Mouse (Mus musculus) thymus, adult 2 months (tissue): ENCODE data around the gene Gpank1. TPM values are rescaled to one million over a fixed set of nuclear protein-coding genes. Genes with fewer than 3 reads are reported as not detected.

Experiments used
- DNase-seq: peaks from one replicate; pipeline ENCODE4 v3.0.0; 2021
- H3K27ac ChIP-seq: fragments of 200-500 bp; 2 replicates; pipeline ENCODE4 v1.5.1; 2012; ENCODE audit warnings: low read length, control low read depth; ENCODE audit not compliant: control insufficient read depth, insufficient read depth
- H3K27me3 ChIP-seq: fragments of 200-500 bp; 2 replicates; pipeline ENCODE4 v1.6.1; 2012; ENCODE audit warnings: mild to moderate bottlenecking, low read length, moderate library complexity, mixed read lengths; ENCODE audit not compliant: control insufficient read depth, insufficient read depth
- H3K36me3 ChIP-seq: fragments of 200-500 bp; 2 replicates; pipeline ENCODE4 v1.6.1; 2012; ENCODE audit warnings: mild to moderate bottlenecking, low read length, moderate library complexity; ENCODE audit not compliant: control insufficient read depth, insufficient read depth
- H3K4me1 ChIP-seq: fragments of 200-500 bp; replicated peaks from 2 replicates; pipeline ENCODE4 v1.6.1; 2012; ENCODE audit warnings: low read length; ENCODE audit not compliant: control insufficient read depth, insufficient read depth
- H3K4me3 ChIP-seq: fragments of 200-500 bp; 2 replicates; pipeline ENCODE4 v1.5.1; 2012; ENCODE audit warnings: mild to moderate bottlenecking, low read length, control low read depth, moderate library complexity; ENCODE audit not compliant: control insufficient read depth, insufficient read depth
- CTCF ChIP-seq: fragments of 200-500 bp; IDR thresholded peaks from 2 replicates; pipeline ENCODE4 v1.5.1; 2012; ENCODE audit warnings: mild to moderate bottlenecking, control low read depth, low read length, moderate library complexity, borderline replicate concordance; ENCODE audit not compliant: control insufficient read depth, poor library complexity, insufficient read depth; ENCODE audit errors: extremely low read depth
- POLR2A ChIP-seq: fragments of 200-500 bp; IDR thresholded peaks from 2 replicates; pipeline ENCODE4 v1.6.1; 2012; ENCODE audit warnings: mild to moderate bottlenecking, low read length, control low read depth, moderate library complexity; ENCODE audit not compliant: control insufficient read depth, poor library complexity, insufficient read depth; ENCODE audit errors: extremely low read depth
- WGBS: fragments of 180-500 bp; shearing (Covaris S2); methylation state at CpG from one replicate; pipeline ENCODE4 v1.1.7; 2018; 5-methylcytosine and 5-hydroxymethylcytosine counted together
- polyA plus RNA-seq: library from polyadenylated mRNA; depleted of rRNA; stranded (reverse); fragments of >200 nt; gene quantifications from 2 replicates; pipeline ENCODE4 v1.2.3, GENCODE M21; 2012

Gpank1 gene
- polyA plus RNA-seq, 1 experiment, result 37.8 TPM

DNA sequence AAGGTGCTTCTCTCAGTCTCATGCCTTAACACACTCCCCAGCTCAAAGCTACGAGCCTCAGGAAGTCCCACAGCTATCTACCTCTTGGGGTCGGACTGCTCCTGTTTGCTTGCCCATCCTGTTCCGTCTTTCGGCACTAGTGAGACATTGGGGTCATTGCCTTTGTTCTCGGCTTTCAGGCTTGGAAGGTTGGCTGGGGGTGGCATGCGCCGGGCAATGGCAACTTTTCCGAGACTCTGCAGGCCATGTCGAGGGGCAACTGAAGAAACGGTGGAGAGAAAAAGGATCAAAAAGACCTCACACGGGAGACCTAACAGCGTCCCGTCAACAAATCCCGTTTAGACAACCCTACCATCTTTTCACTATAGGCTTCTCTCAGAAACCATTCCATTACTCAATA lies 40.9 kb downstream of the Gpank1 start:
- Histone ChIP-seq H3K36me3 (peaks cover 47% of the 10 kb centered on the region), H3K4me1 (peaks cover 14% of the 10 kb centered on the region), H3K27ac (no peak overlapping the region), H3K27me3 (no peaks in the 10 kb centered on the region), H3K4me3 (no peak overlapping the region)
- DNase-seq, result no peak
- WGBS, result 92% methylated on average over 14 of the region's 14 CpGs
- TF ChIP-seq CTCF (no peak), POLR2A (no peak)

DNA sequence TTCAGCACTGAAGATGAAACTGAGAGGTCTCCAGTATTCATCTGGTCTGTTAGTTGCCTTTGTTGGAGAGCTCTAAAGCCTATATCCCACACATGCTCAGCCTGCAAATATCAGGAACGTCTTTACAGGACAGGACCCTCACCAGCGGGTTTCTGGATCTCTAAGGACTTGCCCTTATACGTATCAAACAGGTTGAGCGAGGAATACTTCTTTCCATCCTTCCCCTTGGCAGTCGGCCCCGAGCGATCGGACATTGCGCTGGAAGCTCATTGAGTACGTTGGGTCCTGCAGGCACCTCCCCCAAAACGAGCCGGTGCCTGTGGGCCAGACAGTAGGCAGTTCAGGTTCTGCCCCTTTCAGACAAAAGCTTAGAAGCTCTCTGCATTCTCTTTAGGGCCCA lies 41.5 kb downstream of the Gpank1 start:
- Histone ChIP-seq H3K27me3 (no peaks in the 10 kb centered on the region), H3K36me3 (peaks cover 41% of the 10 kb centered on the region), H3K4me1 (peaks cover 14% of the 10 kb centered on the region), H3K27ac (no peak overlapping the region), H3K4me3 (no peak overlapping the region)
- no peak for DNase-seq
- TF ChIP-seq POLR2A (no peak), CTCF (no peak)
- WGBS, result 56% methylated on average over 12 of the region's 12 CpGs

DNA sequence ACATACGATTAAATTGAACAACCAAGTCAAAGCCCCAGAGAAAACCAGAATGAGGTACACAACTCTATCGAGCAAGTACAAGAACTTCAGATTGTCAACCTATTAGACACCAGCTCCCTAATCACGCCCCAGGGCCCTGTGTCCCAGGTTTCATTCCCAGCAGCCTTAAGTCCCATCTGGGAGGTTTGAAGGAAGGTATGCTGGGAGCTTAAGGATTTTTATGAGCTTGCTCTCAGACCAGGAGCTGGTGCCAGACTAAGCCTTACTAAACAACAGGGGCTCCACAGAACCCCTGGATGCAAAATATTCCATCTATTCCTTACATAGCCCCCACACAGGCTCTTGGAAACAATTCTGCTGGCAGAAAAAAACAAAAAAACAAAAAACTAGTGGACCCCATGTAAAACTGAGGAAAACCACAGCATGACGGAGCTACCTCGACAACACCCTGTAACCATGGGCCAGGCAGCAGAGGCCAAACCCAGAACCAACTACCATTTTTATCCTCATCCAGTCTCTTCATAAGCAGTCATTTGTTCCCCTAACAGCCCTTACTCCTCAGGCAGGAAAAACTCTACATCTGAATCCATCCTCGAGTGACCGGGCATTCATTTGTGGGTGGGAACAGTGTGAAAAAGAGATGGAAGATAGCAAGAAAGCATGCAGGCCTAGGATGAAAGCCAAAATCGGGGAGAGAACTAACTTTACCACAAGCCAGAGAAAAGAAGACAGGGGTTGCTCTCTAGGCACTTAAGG lies 42.2 kb downstream of the Gpank1 start:
- 9% methylated on average over 8 of the region's 8 CpGs for WGBS
- Histone ChIP-seq H3K27ac (peak overlapping the region; percentile 80; the same call in 1 of the 2 replicates), H3K4me1 (peaks cover 14% of the 10 kb centered on the region), H3K4me3 (peak overlapping the region; percentile 90), H3K36me3 (peaks cover 33% of the 10 kb centered on the region), H3K27me3 (no peaks in the 10 kb centered on the region)
- TF ChIP-seq CTCF (no peak), POLR2A (no peak)
- DNase-seq, result no peak

DNA sequence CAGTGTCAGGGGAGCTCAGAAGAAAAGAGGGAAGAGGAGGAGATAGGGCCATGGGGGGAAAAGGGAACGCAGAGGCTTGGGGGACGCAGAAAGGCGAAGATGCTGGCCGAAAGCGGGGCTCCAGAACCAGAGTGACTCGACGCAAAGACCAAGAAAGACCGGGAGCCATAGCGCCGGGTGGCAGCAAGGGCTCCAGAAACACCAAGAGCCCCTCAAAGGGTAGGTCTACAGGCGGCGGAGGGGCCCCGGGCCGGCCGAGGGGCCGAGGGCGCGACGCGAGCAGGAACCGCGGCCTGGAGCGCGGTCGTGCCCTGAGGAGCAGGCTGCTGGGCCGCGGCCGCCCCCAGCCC lies 42.9 kb downstream of the Gpank1 start:
- peaks cover 26% of the 10 kb centered on the region for H3K36me3 ChIP-seq
- no peaks in the 10 kb centered on the region for H3K27me3 ChIP-seq
- no peak for TF ChIP-seq POLR2A
- no peak for TF ChIP-seq CTCF
- under 1% methylated on average over 28 of the region's 28 CpGs for WGBS
- DNase-seq, result peak; percentile 33
- H3K27ac ChIP-seq, result peak overlapping the region; percentile 80
- H3K4me3 ChIP-seq, result peak overlapping the region; percentile 90
- peaks cover 16% of the 10 kb centered on the region for H3K4me1 ChIP-seq

DNA sequence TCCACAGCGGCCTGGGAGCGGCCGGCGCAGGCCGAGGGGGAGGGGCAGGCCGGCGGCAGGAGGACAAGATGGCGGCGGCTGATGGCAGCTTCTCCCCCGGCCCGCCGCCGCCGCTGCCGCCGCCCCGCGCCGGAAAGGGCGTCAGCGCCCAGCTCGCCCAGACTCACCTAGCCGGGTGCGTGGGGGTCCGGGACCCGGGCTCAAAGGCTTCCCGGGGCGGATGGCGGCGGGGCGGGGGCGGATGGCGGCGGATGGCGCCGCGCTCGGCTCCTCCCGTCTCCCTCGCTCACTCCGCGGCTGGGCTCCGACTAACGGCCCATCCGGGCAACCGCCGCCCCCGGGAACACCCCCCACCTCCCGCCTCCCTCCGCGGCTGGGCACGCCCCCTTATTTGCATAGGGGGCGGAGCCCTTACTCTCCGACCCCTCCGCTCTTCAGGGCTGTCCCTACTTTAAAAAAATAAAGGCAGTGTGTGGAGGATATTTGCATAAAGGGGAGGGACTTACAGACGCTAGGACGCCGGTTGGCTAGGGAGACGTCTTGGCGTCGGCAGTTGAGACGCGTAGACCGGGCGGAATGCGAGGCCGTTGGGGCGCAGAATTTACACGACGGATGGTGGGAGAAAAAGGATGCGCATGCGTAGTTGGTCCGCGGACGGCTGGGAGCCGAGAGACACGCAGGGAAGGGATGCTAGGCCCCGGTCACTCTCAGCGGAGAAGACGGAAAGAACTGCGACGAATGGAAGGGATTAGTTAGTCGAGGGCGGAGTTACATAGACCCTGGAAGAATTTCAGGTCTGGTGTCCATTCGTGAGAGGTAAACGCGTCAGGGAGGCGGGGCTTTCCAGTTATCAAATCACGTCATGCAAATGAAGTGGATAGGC lies 43.6 kb downstream of the Gpank1 start, which contains the start of gene Prrc2a:
Gene Prrc2a, minus strand, starts transcription at position 330 of the 883 bp plus-strand sequence.
- TF ChIP-seq CTCF (0 out of 2 replicates have a peak, but pooled peaks have one; percentile 58), POLR2A (peak; percentile 32)
- DNase-seq, result peak; percentile 96
- H3K27me3 ChIP-seq, result no peaks in the 10 kb centered on the region
- H3K4me3 ChIP-seq, result peak within 1 kb of the TSS; percentile 93
- peak within 1 kb of the TSS; percentile 94 for H3K27ac ChIP-seq
- peaks cover 16% of the 10 kb centered on the region for H3K4me1 ChIP-seq
- WGBS, result under 1% methylated on average over 87 of the region's 89 CpGs
- H3K36me3 ChIP-seq, result peaks cover 20% of the 10 kb centered on the region

DNA sequence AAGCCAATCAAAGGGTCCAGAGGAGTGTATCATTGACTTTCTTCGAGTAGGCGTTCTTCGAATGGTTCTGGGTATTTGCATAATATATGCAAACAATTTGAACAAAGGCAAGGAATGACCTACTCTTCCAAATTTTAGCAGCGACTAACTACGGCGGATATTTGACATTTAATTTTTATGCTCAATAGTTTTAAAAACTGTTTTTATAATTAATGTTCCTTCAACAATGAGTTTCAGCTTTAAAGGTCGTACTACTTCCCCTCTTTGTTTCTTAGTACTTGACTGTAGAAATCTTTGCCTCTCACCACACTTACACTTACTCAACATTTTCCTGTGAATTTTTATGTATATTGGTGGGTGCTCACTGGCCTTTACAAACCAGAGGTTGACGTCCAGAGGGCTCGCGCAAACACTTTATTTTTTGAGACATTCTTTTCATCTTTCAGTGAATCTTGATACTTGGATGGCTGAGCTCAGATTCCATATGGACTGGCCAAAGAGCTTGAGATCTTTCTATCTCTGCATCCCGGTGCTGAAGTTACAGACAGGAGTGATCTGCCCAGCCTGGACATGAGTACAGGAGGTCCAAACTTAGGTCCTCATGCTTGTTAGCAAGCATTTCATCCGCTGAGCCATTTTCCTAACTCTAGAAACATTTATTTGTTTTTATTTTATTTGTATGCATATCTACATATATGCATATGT lies 44.3 kb downstream of the Gpank1 start:
- Histone ChIP-seq H3K4me1 (peaks cover 16% of the 10 kb centered on the region), H3K27ac (peak overlapping the region; percentile 94), H3K4me3 (peak overlapping the region; percentile 93), H3K27me3 (no peaks in the 10 kb centered on the region), H3K36me3 (peaks cover 12% of the 10 kb centered on the region)
- DNase-seq, result no peak
- 24% methylated on average over 12 of the region's 12 CpGs for WGBS
- TF ChIP-seq POLR2A (no peak), CTCF (no peak)
